Mouse (Mus musculus): ENCODE measurements around the gene Col12a1.

- TF ChIP-seq POLR2A (IDR thresholded peaks at IDR 0.05; ENCODE audit: insufficient read length, low read depth) (peak; percentile 83), POLR2AphosphoS2 (IDR thresholded peaks at IDR 0.05; ENCODE audit: insufficient read length, low read depth) (peak; percentile 95), MYOG (IDR thresholded peaks at IDR 0.05; ENCODE audit: control insufficient read depth in 1 of 3, insufficient read depth in 1 of 3, insufficient read length in 2 of 3, low read depth in 2 of 3) (peak in 1 of 3 experiments; percentile 44), MYOD1 (IDR thresholded peaks at IDR 0.05; ENCODE audit: control insufficient read depth in 1 of 3, insufficient read length in 2 of 3, low read depth in 2 of 3) (no peak), E2F4 (IDR thresholded peaks at IDR 0.05; ENCODE audit: insufficient read depth) (no peak), TCF12 (IDR thresholded peaks at IDR 0.05; ENCODE audit: insufficient read depth, poor library complexity, severe bottlenecking) (no peak), MAX (IDR thresholded peaks at IDR 0.05; ENCODE audit: low read depth) (no peak), CEBPB (IDR thresholded peaks at IDR 0.05; ENCODE audit: insufficient read depth, poor library complexity, severe bottlenecking) (no peak), SRF (IDR thresholded peaks at IDR 0.05; ENCODE audit: control insufficient read depth, insufficient read length, low read depth) (no peak), TCF3 (IDR thresholded peaks at IDR 0.05; ENCODE audit: insufficient read length, low read depth) (no peak)
Measured at GRCm38 (mm10) chr9:79759385-79760005, 40.9 kb upstream of the Col12a1 start, which contains the start of gene Cox7a2.
